Mouse (Mus musculus) stomach, postnatal 0 days (tissue): ENCODE results near the gene Dmp1. TPM values are rescaled to one million over a fixed set of nuclear protein-coding genes. Genes with fewer than 3 reads are reported as not detected.

Experiments
- ATAC-seq: fragments of 200-750 bp; cut with Nextera tagmentation; 2 replicates; pipeline ENCODE4 v1.8.0; 2017; ENCODE audit not compliant: low FRiP score, low TSS enrichment
- DNase-seq: peaks from one replicate; pipeline ENCODE4 v3.0.0-alpha.2; 2016; ENCODE audit warnings: low spot score
- H3K27ac ChIP-seq: fragments of 300-500 bp; sonication (generic); replicated peaks from 2 replicates; pipeline ENCODE4 v1.5.1; 2014; ENCODE audit warnings: mild to moderate bottlenecking, control low read depth
- H3K27me3 ChIP-seq: fragments of 300-500 bp; sonication (generic); 2 replicates; pipeline ENCODE4 v1.6.1; 2014; ENCODE audit warnings: low read length; ENCODE audit not compliant: control insufficient read depth, insufficient read depth
- H3K36me3 ChIP-seq: fragments of 300-500 bp; sonication (generic); 2 replicates; pipeline ENCODE4 v1.6.1; 2014; ENCODE audit warnings: low read length, mixed read lengths; ENCODE audit not compliant: control insufficient read depth, insufficient read depth
- H3K4me1 ChIP-seq: fragments of 300-500 bp; sonication (generic); replicated peaks from 2 replicates; pipeline ENCODE4 v1.6.1; 2014; ENCODE audit warnings: antibody characterized with exemption; ENCODE audit not compliant: control insufficient read depth, insufficient read depth
- H3K4me2 ChIP-seq: fragments of 300-500 bp; sonication (generic); replicated peaks from 2 replicates; pipeline ENCODE4 v1.6.1; 2014; ENCODE audit warnings: low read depth, mild to moderate bottlenecking, control low read depth, moderate library complexity
- H3K4me3 ChIP-seq: fragments of 300-500 bp; sonication (generic); 2 replicates; pipeline ENCODE4 v1.5.1; 2014; ENCODE audit warnings: low read depth, low read length, control low read depth
- H3K9ac ChIP-seq: fragments of 300-500 bp; sonication (generic); 2 replicates; pipeline ENCODE4 v1.6.1; 2014; ENCODE audit warnings: mild to moderate bottlenecking, low read length, control low read depth, mixed read lengths
- H3K9me3 ChIP-seq: fragments of 300-500 bp; sonication (generic); 2 replicates; pipeline ENCODE4 v1.6.1; 2016; ENCODE audit warnings: low read length; ENCODE audit not compliant: control insufficient read depth
- CTCF ChIP-seq: IDR thresholded peaks from 2 replicates; pipeline ENCODE4 v1.5.1; 2016; ENCODE audit warnings: antibody characterized with exemption, low read depth, mild to moderate bottlenecking, moderate library complexity
- EP300 ChIP-seq: optimal IDR thresholded peaks from 2 replicates; pipeline ENCODE3; 2016; ENCODE audit warnings: antibody characterized with exemption
- WGBS: fragments of 180-500 bp; shearing (Covaris S2); extraction: QIAGEN DNeasy Blood & Tissue Kit; methylation state at CpG from one replicate; pipeline ENCODE4 v1.1.7; 2014; 5-methylcytosine and 5-hydroxymethylcytosine counted together
- polyA plus RNA-seq: library from polyadenylated mRNA; unstranded; fragments of >200 nt; fragmentation: Nextera tagmentation; extraction: Ambion mirVana; gene quantifications from 2 replicates; pipeline ENCODE4 v1.2.1, GENCODE M21; 2015

Dmp1 gene
- polyA plus RNA-seq, 1 experiment from 2014 or later, result 0.46 TPM

DNA sequence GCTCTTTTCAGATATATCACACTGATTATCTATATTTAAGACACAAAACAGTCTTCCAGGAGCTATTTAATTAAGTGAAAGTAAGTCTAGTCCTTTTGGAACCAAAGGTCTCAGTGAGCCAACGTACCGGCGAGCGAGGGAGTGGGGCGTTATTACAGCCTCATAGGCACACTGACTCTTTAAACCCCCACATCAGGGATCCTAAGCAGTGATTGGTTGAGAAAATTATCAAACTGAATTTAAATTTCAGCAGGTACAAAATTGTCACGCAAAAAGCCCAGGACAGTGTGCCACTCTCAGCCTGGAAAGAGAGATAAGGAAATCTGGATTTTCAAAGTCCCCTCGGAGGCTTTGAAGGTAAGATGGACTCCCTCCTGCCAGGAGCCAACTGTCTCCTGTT, 32.0 kb upstream of the Dmp1 start, which contains the start of gene Dspp:
TSS of gene Dspp (plus strand) at position 301 of the 400 bp plus-strand sequence.
- H3K27me3 ChIP-seq, result no peaks in the 10 kb centered on the region
- 73% methylated on average over 7 of the region's 7 CpGs for WGBS
- no peaks in the 10 kb centered on the region for H3K4me1 ChIP-seq
- H3K27ac ChIP-seq, result no peak within 1 kb of the TSS
- no peaks in the 10 kb centered on the region for H3K36me3 ChIP-seq
- DNase-seq (no peak), ATAC-seq (no peak)
- no peak within 1 kb of the TSS for H3K4me2 ChIP-seq
- no peak within 1 kb of the TSS for H3K4me3 ChIP-seq
- TF ChIP-seq EP300 (no peak), CTCF (no peak)
- no peaks in the 10 kb centered on the region for H3K9me3 ChIP-seq
- H3K9ac ChIP-seq, result no peak within 1 kb of the TSS

- Histone ChIP-seq H3K4me2 (no peak overlapping the region), H3K27me3 (no peaks in the 10 kb centered on the region), H3K4me3 (no peak overlapping the region), H3K9ac (no peak overlapping the region), H3K36me3 (no peaks in the 10 kb centered on the region), H3K27ac (no peak overlapping the region), H3K4me1 (no peaks in the 10 kb centered on the region), H3K9me3 (no peaks in the 10 kb centered on the region)
- WGBS, result 61% methylated on average over 6 of the region's 6 CpGs
- DNase-seq (no peak), ATAC-seq (no peak)
- TF ChIP-seq EP300, result no peak
- TF ChIP-seq CTCF, result no peak
Observed at GRCm38 (mm10) chr5:104173094-104173493, 29.3 kb upstream of the Dmp1 start.

- H3K27me3 ChIP-seq, result no peaks in the 10 kb centered on the region
- no peak overlapping the region for H3K9ac ChIP-seq
- H3K4me2 ChIP-seq, result no peak overlapping the region
- WGBS, result 82% methylated on average over 1 of the region's 1 CpGs
- H3K36me3 ChIP-seq, result no peaks in the 10 kb centered on the region
- no peak for TF ChIP-seq EP300
- TF ChIP-seq CTCF, result no peak
- H3K4me1 ChIP-seq, result no peaks in the 10 kb centered on the region
- no peaks in the 10 kb centered on the region for H3K9me3 ChIP-seq
- H3K4me3 ChIP-seq, result no peak overlapping the region
- no peak overlapping the region for H3K27ac ChIP-seq
- no peak for DNase-seq
- ATAC-seq, result no peak
Observed at GRCm38 (mm10) chr5:104183743-104184142, 18.7 kb upstream of the Dmp1 start.

DNA sequence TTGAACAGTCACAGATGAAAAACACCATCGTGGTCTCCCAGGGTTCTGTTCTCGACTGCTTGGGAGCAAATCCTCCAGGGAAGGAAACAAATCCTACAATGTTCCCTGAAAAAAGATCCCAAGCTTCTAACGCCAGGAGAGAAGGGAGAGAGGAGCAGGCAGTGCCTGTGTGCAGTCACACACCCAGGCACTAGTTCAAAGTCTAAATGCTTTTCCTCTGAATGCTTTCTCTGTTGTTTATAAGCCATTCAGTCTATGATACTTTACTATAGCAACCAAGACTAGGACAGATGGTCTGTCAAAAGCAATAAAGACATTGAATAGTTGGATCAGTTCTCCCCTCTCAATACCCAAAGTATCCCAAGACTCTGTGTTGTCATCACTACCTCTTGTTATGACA, 15.1 kb upstream of the Dmp1 start:
- Histone ChIP-seq H3K4me1 (no peaks in the 10 kb centered on the region), H3K36me3 (no peaks in the 10 kb centered on the region), H3K27me3 (no peaks in the 10 kb centered on the region), H3K9ac (no peak overlapping the region), H3K9me3 (no peaks in the 10 kb centered on the region), H3K27ac (no peak overlapping the region), H3K4me2 (no peak overlapping the region), H3K4me3 (no peak overlapping the region)
- 49% methylated on average over 3 of the region's 3 CpGs for WGBS
- TF ChIP-seq EP300 (no peak), CTCF (no peak)
- no peak for ATAC-seq
- DNase-seq, result no peak

DNA sequence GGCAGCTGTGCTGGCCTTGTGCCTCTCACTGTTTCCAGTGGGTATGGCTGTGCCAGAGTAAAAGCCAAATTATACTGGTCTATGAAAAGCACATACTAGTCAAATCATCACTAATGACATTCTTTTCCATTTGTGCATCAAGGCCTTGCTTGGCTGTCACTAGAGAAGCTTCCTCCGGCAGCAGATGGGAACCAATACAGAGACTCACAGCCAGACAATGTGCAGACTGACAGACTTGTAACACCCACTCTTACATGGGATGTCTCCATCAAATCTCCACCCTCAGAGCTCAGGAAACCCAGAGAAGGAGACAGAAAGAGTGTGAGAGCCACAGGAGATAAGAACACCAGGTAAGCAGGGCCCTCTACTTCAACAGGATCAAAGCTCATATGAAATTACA, 7.3 kb upstream of the Dmp1 start:
- no peak overlapping the region for H3K4me2 ChIP-seq
- no peak for DNase-seq
- no peak overlapping the region for H3K27ac ChIP-seq
- no peak overlapping the region for H3K9ac ChIP-seq
- H3K36me3 ChIP-seq, result no peaks in the 10 kb centered on the region
- ATAC-seq, result no peak
- no peaks in the 10 kb centered on the region for H3K9me3 ChIP-seq
- H3K4me1 ChIP-seq, result no peaks in the 10 kb centered on the region
- no peak for TF ChIP-seq CTCF
- TF ChIP-seq EP300, result no peak
- no peaks in the 10 kb centered on the region for H3K27me3 ChIP-seq
- H3K4me3 ChIP-seq, result no peak overlapping the region
- 82% methylated on average over 1 of the region's 1 CpGs for WGBS

DNA sequence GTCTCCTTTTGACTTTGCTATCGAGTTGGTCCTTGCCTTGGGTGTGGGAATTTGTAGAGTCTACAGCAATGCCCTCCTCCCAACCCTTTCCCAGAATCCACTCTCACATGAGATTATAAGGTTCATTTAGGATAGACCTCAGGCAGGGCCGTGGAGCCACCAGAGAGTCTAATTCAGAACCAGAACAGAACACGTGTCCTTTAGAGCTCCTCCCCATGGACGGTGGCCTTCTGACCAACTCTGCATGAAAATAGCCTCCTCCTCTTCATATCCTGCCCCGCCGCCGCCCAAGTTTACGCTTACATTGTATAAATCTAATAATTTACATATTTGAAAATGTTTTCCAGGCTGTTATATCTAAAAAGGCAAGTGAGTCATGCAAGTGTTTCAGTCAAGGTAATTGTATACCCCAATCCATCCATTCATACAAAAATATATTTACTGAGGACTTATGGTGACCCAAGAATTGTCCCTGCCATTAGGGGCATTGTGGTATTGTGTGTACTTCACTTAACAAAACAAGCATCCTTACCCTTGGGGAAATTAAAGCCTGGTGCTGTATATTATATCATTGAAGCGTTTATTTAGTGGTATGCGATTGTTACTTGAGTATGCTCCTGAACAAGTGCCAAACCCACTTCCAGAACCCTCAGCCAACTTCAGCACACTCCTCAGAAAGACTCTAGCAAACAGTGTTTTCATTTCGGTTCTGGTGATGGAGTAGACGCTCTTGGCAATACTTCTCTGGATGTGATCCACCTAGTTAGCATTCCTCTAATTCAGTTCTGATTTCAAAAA, 1.1 kb upstream of the Dmp1 start:
- no peaks in the 10 kb centered on the region for H3K36me3 ChIP-seq
- H3K9me3 ChIP-seq, result no peaks in the 10 kb centered on the region
- TF ChIP-seq EP300 (no peak), CTCF (no peak)
- no peak overlapping the region for H3K9ac ChIP-seq
- H3K4me1 ChIP-seq, result no peaks in the 10 kb centered on the region
- H3K4me2 ChIP-seq, result no peak overlapping the region
- no peak overlapping the region for H3K27ac ChIP-seq
- no peaks in the 10 kb centered on the region for H3K27me3 ChIP-seq
- DNase-seq (no peak), ATAC-seq (no peak)
- no peak overlapping the region for H3K4me3 ChIP-seq
- WGBS, result 72% methylated on average over 12 of the region's 12 CpGs
